Mouse (Mus musculus) kidney, postnatal 0 days (tissue): ENCODE data around the gene Npas2. TPM values are rescaled to one million over a fixed set of nuclear protein-coding genes. Genes with fewer than 3 reads are reported as not detected.

Experiments used
- ATAC-seq: fragments of 200-750 bp; cut with Nextera tagmentation; replicated peaks from 2 replicates; pipeline ENCODE4 v1.8.0; 2017; ENCODE audit warnings: low read depth, moderate number of reproducible peaks, moderate TSS enrichment, moderate library complexity; ENCODE audit not compliant: low FRiP score
- DNase-seq: peaks from one replicate; pipeline ENCODE4 v3.0.0-alpha.2; 2016; ENCODE audit warnings: low spot score
- H3K27ac ChIP-seq: fragments of 300-500 bp; sonication (generic); 2 replicates; pipeline ENCODE4 v1.5.1; 2014; ENCODE audit warnings: mild to moderate bottlenecking
- H3K27me3 ChIP-seq: fragments of 300-500 bp; sonication (generic); 2 replicates; pipeline ENCODE4 v1.6.1; 2014; ENCODE audit warnings: low read length, mixed read lengths; ENCODE audit not compliant: insufficient read depth
- H3K36me3 ChIP-seq: fragments of 300-500 bp; sonication (generic); 2 replicates; pipeline ENCODE4 v1.6.1; 2014; ENCODE audit warnings: low read length, mixed read lengths; ENCODE audit not compliant: insufficient read depth
- H3K4me1 ChIP-seq: fragments of 300-500 bp; sonication (generic); replicated peaks from 2 replicates; pipeline ENCODE4 v1.6.1; 2014; ENCODE audit warnings: antibody characterized with exemption, low read length, mixed read lengths; ENCODE audit not compliant: insufficient read depth
- H3K4me2 ChIP-seq: fragments of 300-500 bp; sonication (generic); 2 replicates; pipeline ENCODE4 v1.6.1; 2014; ENCODE audit warnings: mild to moderate bottlenecking, low read length, moderate library complexity, mixed read lengths
- H3K4me3 ChIP-seq: fragments of 300-500 bp; sonication (generic); replicated peaks from 2 replicates; pipeline ENCODE4 v1.5.1; 2014; ENCODE audit warnings: low read depth, low read length
- H3K9ac ChIP-seq: fragments of 300-500 bp; sonication (generic); 2 replicates; pipeline ENCODE4 v1.6.1; 2014; ENCODE audit warnings: low read depth, low read length
- H3K9me3 ChIP-seq: fragments of 300-500 bp; sonication (generic); replicated peaks from 2 replicates; pipeline ENCODE4 v1.6.1; 2016; ENCODE audit warnings: low read length, inconsistent platforms, mixed read lengths
- CTCF ChIP-seq: IDR thresholded peaks from 2 replicates; pipeline ENCODE4 v1.5.1; 2016; ENCODE audit warnings: antibody characterized with exemption, low read depth, mild to moderate bottlenecking, moderate library complexity
- WGBS: fragments of 180-500 bp; shearing (Covaris S2); extraction: QIAGEN DNeasy Blood & Tissue Kit; methylation state at CpG from one replicate; pipeline ENCODE4 v1.1.7; 2014; 5-methylcytosine and 5-hydroxymethylcytosine counted together
- polyA plus RNA-seq: library from polyadenylated mRNA; unstranded; fragments of >200 nt; fragmentation: Nextera tagmentation; extraction: Ambion mirVana; gene quantifications from 2 replicates; pipeline ENCODE4 v1.2.1, GENCODE M21; 2015

The Npas2 gene
- polyA plus RNA-seq, 1 experiment from 2014 or later = 1.4 TPM

DNA sequence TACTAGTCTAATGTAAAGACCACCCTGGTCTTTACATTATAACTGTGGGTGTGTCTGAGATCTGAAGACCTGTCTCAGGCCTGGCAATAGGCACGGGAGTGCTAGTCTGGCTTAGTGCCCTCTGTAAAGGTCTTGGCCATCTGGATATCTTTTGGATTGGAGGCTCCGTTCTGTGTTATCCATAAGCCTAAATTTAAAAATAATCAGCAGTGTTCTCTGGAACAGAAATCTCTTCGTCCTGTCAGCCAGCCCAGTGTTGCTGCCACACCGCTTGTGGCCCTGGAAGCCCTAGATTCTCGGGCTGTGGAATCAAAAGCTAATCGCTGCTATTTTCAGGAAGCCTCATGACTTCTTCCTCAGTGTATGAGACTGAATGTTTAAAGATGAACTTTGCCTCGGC lies 86.9 kb downstream of the Npas2 start:
- no peaks in the 10 kb centered on the region for H3K9me3 ChIP-seq
- ATAC-seq (no peak), DNase-seq (no peak)
- 87% methylated on average over 7 of the region's 7 CpGs for WGBS
- H3K36me3 ChIP-seq = no peaks in the 10 kb centered on the region
- no peak overlapping the region for H3K27ac ChIP-seq
- no peak for TF ChIP-seq CTCF
- H3K4me3 ChIP-seq = no peak overlapping the region
- H3K4me1 ChIP-seq = no peaks in the 10 kb centered on the region
- no peak overlapping the region for H3K4me2 ChIP-seq
- no peaks in the 10 kb centered on the region for H3K27me3 ChIP-seq
- no peak overlapping the region for H3K9ac ChIP-seq

GRCm38 (mm10) chr1:39280989-39281875 lies 87.7 kb downstream of the Npas2 start:
- Histone ChIP-seq H3K9me3 (no peaks in the 10 kb centered on the region), H3K27ac (no peak overlapping the region), H3K4me2 (no peak overlapping the region), H3K4me1 (no peaks in the 10 kb centered on the region), H3K36me3 (no peaks in the 10 kb centered on the region), H3K27me3 (no peaks in the 10 kb centered on the region), H3K9ac (no peak overlapping the region), H3K4me3 (no peak overlapping the region)
- TF ChIP-seq CTCF = no peak
- ATAC-seq (no peak), DNase-seq (no peak)
- WGBS = 59% methylated on average over 15 of the region's 15 CpGs

GRCm38 (mm10) chr1:39281888-39282287 lies 88.4 kb downstream of the Npas2 start:
- Histone ChIP-seq H3K9me3 (no peaks in the 10 kb centered on the region), H3K4me3 (no peak overlapping the region), H3K36me3 (no peaks in the 10 kb centered on the region), H3K4me2 (no peak overlapping the region), H3K27me3 (no peaks in the 10 kb centered on the region), H3K9ac (no peak overlapping the region), H3K4me1 (no peaks in the 10 kb centered on the region), H3K27ac (no peak overlapping the region)
- TF ChIP-seq CTCF = no peak
- DNase-seq (no peak), ATAC-seq (no peak)
- WGBS = 92% methylated on average over 5 of the region's 5 CpGs

GRCm38 (mm10) chr1:39283323-39283722 lies 89.8 kb downstream of the Npas2 start:
- no peak overlapping the region for H3K4me3 ChIP-seq
- H3K9me3 ChIP-seq = no peaks in the 10 kb centered on the region
- no peak overlapping the region for H3K27ac ChIP-seq
- ATAC-seq (no peak), DNase-seq (no peak)
- TF ChIP-seq CTCF = no peak
- no peaks in the 10 kb centered on the region for H3K36me3 ChIP-seq
- 61% methylated on average over 7 of the region's 7 CpGs for WGBS
- H3K4me1 ChIP-seq = no peaks in the 10 kb centered on the region
- H3K9ac ChIP-seq = no peak overlapping the region
- H3K27me3 ChIP-seq = no peaks in the 10 kb centered on the region
- no peak overlapping the region for H3K4me2 ChIP-seq

- Histone ChIP-seq H3K36me3 (no peaks in the 10 kb centered on the region), H3K9ac (no peak overlapping the region), H3K4me3 (no peak overlapping the region), H3K27ac (no peak overlapping the region), H3K27me3 (no peaks in the 10 kb centered on the region), H3K4me1 (no peaks in the 10 kb centered on the region), H3K9me3 (no peaks in the 10 kb centered on the region), H3K4me2 (no peak overlapping the region)
- DNase-seq (peak; percentile 26), ATAC-seq (no peak)
- no peak for TF ChIP-seq CTCF
- 67% methylated on average over 16 of the region's 16 CpGs for WGBS
Measured at GRCm38 (mm10) chr1:39284786-39285185, 91.3 kb downstream of the Npas2 start.

GRCm38 (mm10) chr1:39287076-39287475 lies 93.5 kb downstream of the Npas2 start:
- Histone ChIP-seq H3K36me3 (no peaks in the 10 kb centered on the region), H3K4me2 (no peak overlapping the region), H3K4me1 (no peaks in the 10 kb centered on the region), H3K4me3 (no peak overlapping the region), H3K27ac (no peak overlapping the region), H3K9ac (no peak overlapping the region), H3K9me3 (no peaks in the 10 kb centered on the region), H3K27me3 (no peaks in the 10 kb centered on the region)
- TF ChIP-seq CTCF = no peak
- DNase-seq (no peak), ATAC-seq (no peak)
- WGBS = 95% methylated on average over 9 of the region's 9 CpGs
